Mouse (Mus musculus): ENCODE data around the gene Ess2.

- no peak for TF ChIP-seq CTCF (IDR thresholded peaks at IDR 0.05; ENCODE audit: borderline replicate concordance, insufficient read depth, low read depth, low read length)
- no peak for TF ChIP-seq POLR2A (IDR thresholded peaks at IDR 0.05; ENCODE audit: borderline replicate concordance, insufficient read depth, low read length)
These were observed 9.4 kb upstream of the Ess2 start for GRCm38 (mm10) chr16:17920586-17920985.

Data from cerebellum, adult 2 months (tissue).